Mouse (Mus musculus) limb, embryonic 15.5 days (tissue): ENCODE measurements around the gene Tmem236. TPM values are rescaled to one million over a fixed set of nuclear protein-coding genes. Genes with fewer than 3 reads are reported as not detected.
"Not testable (repeated sequence)": the region's sequence is repeated elsewhere in the genome, so short reads cannot be mapped to it uniquely, and the experiment has no call there.

Experiments used
- ATAC-seq: fragments of 200-750 bp; cut with Nextera tagmentation; 2 replicates; pipeline ENCODE4 v1.8.0; 2017; ENCODE audit warnings: low read depth, moderate TSS enrichment; ENCODE audit not compliant: insufficient number of reproducible peaks, low FRiP score, low TSS enrichment
- H3K27ac ChIP-seq: fragments of 300-500 bp; sonication (generic); 2 replicates; pipeline ENCODE4 v1.5.1; 2015; ENCODE audit warnings: moderate library complexity, mild to moderate bottlenecking, inconsistent platforms
- H3K27me3 ChIP-seq: fragments of 300-500 bp; sonication (generic); 2 replicates; pipeline ENCODE4 v1.6.1; 2015; ENCODE audit warnings: inconsistent platforms
- H3K36me3 ChIP-seq: fragments of 300-500 bp; sonication (generic); 2 replicates; pipeline ENCODE4 v1.6.1; 2015; ENCODE audit warnings: inconsistent platforms
- H3K4me1 ChIP-seq: fragments of 300-500 bp; sonication (generic); 2 replicates; pipeline ENCODE4 v1.6.1; 2015; ENCODE audit warnings: inconsistent platforms
- H3K4me2 ChIP-seq: fragments of 300-500 bp; sonication (generic); 2 replicates; pipeline ENCODE4 v1.6.1; 2015; ENCODE audit warnings: mild to moderate bottlenecking, inconsistent platforms
- H3K4me3 ChIP-seq: fragments of 300-500 bp; sonication (generic); 2 replicates; pipeline ENCODE4 v1.5.1; 2015; ENCODE audit warnings: mild to moderate bottlenecking, inconsistent platforms
- H3K9ac ChIP-seq: fragments of 300-500 bp; sonication (generic); 2 replicates; pipeline ENCODE4 v1.6.1; 2015; ENCODE audit warnings: inconsistent platforms
- H3K9me3 ChIP-seq: fragments of 300-500 bp; sonication (generic); 2 replicates; pipeline ENCODE4 v1.6.1; 2016; ENCODE audit warnings: inconsistent platforms
- WGBS: fragments of 180-500 bp; shearing (Covaris S2); methylation state at CpG from one replicate; pipeline ENCODE4 v1.1.7; 2015; 5-methylcytosine and 5-hydroxymethylcytosine counted together
- polyA plus RNA-seq: library from polyadenylated mRNA; unstranded; fragments of >200 nt; fragmentation: Nextera tagmentation; extraction: Ambion mirVana; gene quantifications from 2 replicates; pipeline ENCODE4 v1.2.1, GENCODE M21; 2015

The Tmem236 gene
- polyA plus RNA-seq, 1 experiment from 2014 or later: 0.09 TPM

- H3K4me1 ChIP-seq: no peaks in the 10 kb centered on the region
- H3K4me2 ChIP-seq: no peak overlapping the region
- H3K27me3 ChIP-seq: no peaks in the 10 kb centered on the region
- no peak overlapping the region for H3K9ac ChIP-seq
- H3K27ac ChIP-seq: no peak overlapping the region
- H3K4me3 ChIP-seq: no peak overlapping the region
- H3K36me3 ChIP-seq: no peaks in the 10 kb centered on the region
- WGBS: 67% methylated on average over 3 of the region's 3 CpGs
- ATAC-seq: no peak
- no peaks in the 10 kb centered on the region for H3K9me3 ChIP-seq
These were observed 15.3 kb upstream of the Tmem236 start for GRCm38 (mm10) chr2:14159047-14159446.

- Histone ChIP-seq H3K9me3 (no peaks in the 10 kb centered on the region), H3K9ac (no peak overlapping the region), H3K27me3 (no peaks in the 10 kb centered on the region), H3K36me3 (no peaks in the 10 kb centered on the region), H3K4me3 (no peak overlapping the region), H3K4me2 (no peak overlapping the region), H3K27ac (no peak overlapping the region), H3K4me1 (no peaks in the 10 kb centered on the region)
- 81% methylated on average over 2 of the region's 2 CpGs for WGBS
- ATAC-seq: no peak
These were observed 14.6 kb upstream of the Tmem236 start for GRCm38 (mm10) chr2:14159756-14160155.

DNA sequence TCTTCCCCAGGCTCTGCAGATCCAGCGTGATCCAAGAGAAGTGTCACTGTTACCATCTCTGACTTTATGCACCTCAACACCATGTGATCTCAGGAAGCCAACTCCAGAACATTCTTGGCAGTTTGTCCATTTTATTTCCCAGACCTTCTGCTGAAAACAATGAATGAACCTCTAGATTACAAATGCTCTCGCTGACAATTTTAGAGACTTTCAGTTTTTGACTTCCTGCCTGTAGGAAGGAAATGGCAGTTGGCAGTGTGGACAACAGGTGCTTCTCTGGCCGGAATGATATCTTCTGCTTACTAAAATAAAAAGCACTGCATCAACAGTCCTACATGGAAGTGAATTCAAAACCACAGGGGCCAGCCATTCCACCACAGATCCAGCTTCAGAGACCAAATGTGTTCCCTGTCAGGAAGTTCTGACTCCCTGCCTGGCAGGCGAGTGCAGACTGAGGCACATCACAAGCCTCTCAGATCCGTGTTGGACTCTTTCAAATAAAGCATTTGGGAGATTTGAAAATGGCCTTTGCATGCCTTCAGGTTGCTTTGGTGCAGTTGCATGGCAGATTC lies 9.8 kb upstream of the Tmem236 start:
- no peak overlapping the region for H3K27ac ChIP-seq
- H3K4me1 ChIP-seq: no peaks in the 10 kb centered on the region
- no peak overlapping the region for H3K4me3 ChIP-seq
- no peak overlapping the region for H3K4me2 ChIP-seq
- H3K27me3 ChIP-seq: no peaks in the 10 kb centered on the region
- ATAC-seq: no peak
- no peaks in the 10 kb centered on the region for H3K9me3 ChIP-seq
- WGBS: 74% methylated on average over 5 of the region's 5 CpGs
- no peaks in the 10 kb centered on the region for H3K36me3 ChIP-seq
- no peak overlapping the region for H3K9ac ChIP-seq

GRCm38 (mm10) chr2:14165066-14165465 lies 9.3 kb upstream of the Tmem236 start:
- Histone ChIP-seq H3K9me3 (no peaks in the 10 kb centered on the region), H3K9ac (no peak overlapping the region), H3K4me3 (no peak overlapping the region)

GRCm38 (mm10) chr2:14165618-14166344 lies 8.5 kb upstream of the Tmem236 start:
- 0 out of 2 replicates have a peak, but pooled peaks have one; percentile 48 for ATAC-seq
- no peak overlapping the region for H3K4me2 ChIP-seq
- H3K9ac ChIP-seq: no peak overlapping the region
- WGBS: 68% methylated on average over 3 of the region's 3 CpGs
- H3K9me3 ChIP-seq: no peaks in the 10 kb centered on the region
- no peaks in the 10 kb centered on the region for H3K36me3 ChIP-seq
- H3K27me3 ChIP-seq: no peaks in the 10 kb centered on the region
- no peaks in the 10 kb centered on the region for H3K4me1 ChIP-seq
- H3K27ac ChIP-seq: no peak overlapping the region
- H3K4me3 ChIP-seq: no peak overlapping the region

More at GRCm38 (mm10) chr2:14165066-14165465, 9.3 kb upstream of the Tmem236 start:
- no peak for ATAC-seq
- H3K27ac ChIP-seq: no peak overlapping the region
- no peaks in the 10 kb centered on the region for H3K36me3 ChIP-seq
- H3K27me3 ChIP-seq: no peaks in the 10 kb centered on the region
- no peak overlapping the region for H3K4me2 ChIP-seq
- no peaks in the 10 kb centered on the region for H3K4me1 ChIP-seq
- WGBS: 71% methylated on average over 2 of the region's 2 CpGs

- ATAC-seq: no peak
- Histone ChIP-seq H3K27ac (no peak overlapping the region), H3K36me3 (no peaks in the 10 kb centered on the region), H3K4me3 (no peak overlapping the region), H3K9me3 (no peaks in the 10 kb centered on the region), H3K4me2 (no peak overlapping the region), H3K27me3 (no peaks in the 10 kb centered on the region), H3K9ac (no peak overlapping the region), H3K4me1 (no peaks in the 10 kb centered on the region)
These were observed 6.6 kb upstream of the Tmem236 start for GRCm38 (mm10) chr2:14167721-14168120.

GRCm38 (mm10) chr2:14176460-14177193 lies 2.3 kb downstream of the Tmem236 start:
- Histone ChIP-seq H3K36me3 (no peaks in the 10 kb centered on the region), H3K27me3 (no peaks in the 10 kb centered on the region), H3K27ac (no peak overlapping the region), H3K9me3 (no peaks in the 10 kb centered on the region), H3K9ac (no peak overlapping the region), H3K4me2 (no peak overlapping the region), H3K4me3 (no peak overlapping the region), H3K4me1 (no peaks in the 10 kb centered on the region)
- no peak for ATAC-seq
- 75% methylated on average over 2 of the region's 2 CpGs for WGBS

DNA sequence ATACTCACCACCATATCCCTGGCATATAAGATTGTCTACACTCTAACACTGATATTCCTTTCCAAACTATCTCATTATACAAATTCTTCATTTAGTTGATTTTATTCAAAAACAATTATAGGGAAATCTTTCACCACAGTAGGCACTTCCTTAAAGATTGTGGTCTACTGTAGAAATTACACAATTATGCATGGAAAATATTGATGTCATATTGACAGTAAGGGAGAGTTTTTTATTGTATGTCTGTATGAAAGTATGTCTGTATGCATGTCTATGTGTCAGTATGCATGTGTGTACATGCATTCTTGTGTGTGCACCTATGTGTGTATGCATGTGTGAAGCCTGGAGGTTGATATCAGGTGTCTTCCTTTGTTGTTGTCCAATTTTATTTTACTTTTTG lies 10.1 kb downstream of the Tmem236 start:
- Histone ChIP-seq H3K27me3 (no peaks in the 10 kb centered on the region), H3K36me3 (no peaks in the 10 kb centered on the region), H3K4me3 (no peak overlapping the region), H3K9me3 (no peaks in the 10 kb centered on the region), H3K4me2 (no peak overlapping the region), H3K4me1 (no peaks in the 10 kb centered on the region), H3K27ac (no peak overlapping the region), H3K9ac (no peak overlapping the region)
- ATAC-seq: no peak

DNA sequence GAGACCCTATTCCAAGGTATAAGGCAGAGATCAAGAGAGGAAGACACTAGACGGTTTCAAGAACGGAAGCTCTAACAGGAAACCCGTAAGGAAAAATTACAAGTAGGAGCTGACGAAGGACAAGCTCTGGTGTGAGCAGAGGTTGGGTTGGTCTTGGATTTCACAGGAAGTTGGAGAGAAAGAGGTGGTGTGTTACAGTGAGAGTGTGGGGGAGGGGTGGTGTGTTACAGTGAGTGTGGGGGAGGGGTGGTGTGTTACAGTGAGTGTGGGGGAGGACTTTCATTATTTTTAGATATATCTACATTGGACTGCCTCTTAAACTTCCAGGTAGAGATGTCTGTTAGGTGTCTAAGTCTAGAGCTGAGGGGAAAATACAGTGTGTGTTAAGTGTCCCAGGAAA lies 16.4 kb downstream of the Tmem236 start:
- Histone ChIP-seq H3K36me3 (no peaks in the 10 kb centered on the region), H3K4me1 (no peaks in the 10 kb centered on the region), H3K4me2 (no peak overlapping the region), H3K27me3 (no peaks in the 10 kb centered on the region), H3K27ac (no peak overlapping the region), H3K9me3 (no peaks in the 10 kb centered on the region), H3K9ac (no peak overlapping the region), H3K4me3 (no peak overlapping the region)
- no peak for ATAC-seq
- WGBS: 67% methylated on average over 4 of the region's 4 CpGs

- H3K4me1 ChIP-seq: no peaks in the 10 kb centered on the region
- no peak for ATAC-seq
- no peaks in the 10 kb centered on the region for H3K36me3 ChIP-seq
- no peak overlapping the region for H3K27ac ChIP-seq
- H3K9me3 ChIP-seq: no peaks in the 10 kb centered on the region
- WGBS: 76% methylated on average over 4 of the region's 4 CpGs
- no peak overlapping the region for H3K9ac ChIP-seq
- no peaks in the 10 kb centered on the region for H3K27me3 ChIP-seq
- no peak overlapping the region for H3K4me2 ChIP-seq
- no peak overlapping the region for H3K4me3 ChIP-seq
These were observed 17.3 kb downstream of the Tmem236 start for GRCm38 (mm10) chr2:14191601-14192000.

DNA sequence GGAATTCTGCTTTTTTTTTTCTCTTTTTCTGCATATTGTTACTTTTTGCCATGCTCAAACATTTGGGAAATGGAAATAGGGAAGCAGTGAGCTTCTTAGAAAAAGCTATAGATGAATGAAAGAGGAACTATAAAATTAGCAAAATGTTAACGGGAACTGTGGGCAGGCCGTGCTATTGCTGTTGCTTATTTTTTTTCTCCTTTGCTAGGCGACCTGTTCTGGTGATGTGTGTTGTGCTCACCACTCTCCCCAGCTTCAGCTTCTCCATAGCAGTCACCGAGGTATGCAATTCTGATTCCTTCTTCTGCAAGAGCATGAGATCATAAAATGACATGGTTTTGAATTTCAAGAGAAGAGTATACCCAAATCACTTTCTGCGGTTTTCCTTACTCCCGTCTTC lies 17.7 kb downstream of the Tmem236 start:
- no peaks in the 10 kb centered on the region for H3K4me1 ChIP-seq
- ATAC-seq: no peak
- H3K9me3 ChIP-seq: no peaks in the 10 kb centered on the region
- H3K27me3 ChIP-seq: no peaks in the 10 kb centered on the region
- H3K36me3 ChIP-seq: no peaks in the 10 kb centered on the region
- H3K9ac ChIP-seq: no peak overlapping the region
- H3K4me3 ChIP-seq: no peak overlapping the region
- WGBS: 55% methylated on average over 6 of the region's 6 CpGs
- no peak overlapping the region for H3K27ac ChIP-seq
- no peak overlapping the region for H3K4me2 ChIP-seq

GRCm38 (mm10) chr2:14198325-14198903 lies 24.1 kb downstream of the Tmem236 start:
- not testable (repeated sequence) for H3K27ac ChIP-seq, H3K27me3 ChIP-seq, H3K4me3 ChIP-seq, H3K9ac ChIP-seq, ATAC-seq, H3K9me3 ChIP-seq, H3K4me2 ChIP-seq, H3K36me3 ChIP-seq, H3K4me1 ChIP-seq
- WGBS: 86% methylated on average over 1 of the region's 2 CpGs
